Mouse (Mus musculus): ENCODE data around the gene Slc25a22. TPM values are rescaled to one million over a fixed set of nuclear protein-coding genes. Genes with fewer than 3 reads are reported as not detected.
"Not testable (repeated sequence)": the region's sequence is repeated elsewhere in the genome, so short reads cannot be mapped to it uniquely, and the experiment has no call there.

Gene Slc25a22
- total RNA-seq, 1 experiment from 2014 or later, result 11.1 TPM

DNA sequence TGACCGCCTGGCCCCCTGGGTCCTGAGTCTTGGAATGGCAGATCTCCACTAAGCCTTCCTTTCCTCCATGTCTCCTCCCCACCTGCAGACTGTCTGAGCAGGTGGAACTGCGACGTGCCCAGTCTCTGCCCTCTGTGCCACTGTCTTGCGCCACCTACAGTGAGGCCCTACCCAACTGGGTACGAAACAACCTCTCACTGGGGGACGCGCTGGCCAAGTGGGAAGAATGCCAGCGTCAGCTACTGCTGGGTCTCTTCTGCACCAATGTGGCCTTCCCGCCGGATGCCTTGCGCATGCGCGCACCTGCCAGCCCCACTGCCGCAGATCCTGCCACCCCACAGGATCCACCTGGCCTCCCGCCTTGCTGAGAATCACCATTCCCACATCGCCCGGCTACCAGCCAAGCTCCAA lies 21.6 kb upstream of the Slc25a22 start:
- no peak for ATAC-seq (replicated peaks; ENCODE audit: low read depth, poor library complexity, severe bottlenecking)

DNA sequence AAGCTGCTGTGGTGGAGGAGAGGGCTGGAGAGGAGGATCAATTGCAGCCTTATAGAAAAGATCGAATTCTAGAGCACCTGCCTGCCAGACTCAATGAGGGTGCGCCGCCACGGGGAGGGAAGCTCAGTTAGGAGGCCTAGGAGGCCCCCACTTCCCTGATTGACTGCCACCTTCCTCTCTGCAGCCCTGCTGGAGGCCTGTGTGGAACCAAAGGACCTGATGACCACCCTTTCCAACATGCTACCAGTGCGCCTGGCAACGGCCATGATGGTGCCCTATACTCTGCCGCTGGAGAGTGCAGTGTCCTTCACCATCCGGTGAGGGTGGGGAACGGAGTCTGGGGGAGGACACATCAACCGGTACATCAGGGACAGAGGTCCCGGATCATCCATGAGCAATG lies 21.0 kb upstream of the Slc25a22 start:
- ATAC-seq (replicated peaks; ENCODE audit: low read depth, poor library complexity, severe bottlenecking), result no peak

GRCm38 (mm10) chr7:141457986-141458660 lies 20.4 kb upstream of the Slc25a22 start:
- no peak for ATAC-seq (replicated peaks; ENCODE audit: low read depth, poor library complexity, severe bottlenecking)

GRCm38 (mm10) chr7:141457236-141457635 lies 19.5 kb upstream of the Slc25a22 start:
- no peak for ATAC-seq (replicated peaks; ENCODE audit: low read depth, poor library complexity, severe bottlenecking)

- no peak for ATAC-seq (replicated peaks; ENCODE audit: low read depth, poor library complexity, severe bottlenecking)
Observed at GRCm38 (mm10) chr7:141456739-141457138, 19.0 kb upstream of the Slc25a22 start.

- peak; percentile 51 for ATAC-seq (replicated peaks; ENCODE audit: low read depth, poor library complexity, severe bottlenecking)
Observed at GRCm38 (mm10) chr7:141455610-141456314, 18.1 kb upstream of the Slc25a22 start.

- peak; percentile 80 for ATAC-seq (replicated peaks; ENCODE audit: low read depth, poor library complexity, severe bottlenecking)
Observed at GRCm38 (mm10) chr7:141454967-141455551, 17.4 kb upstream of the Slc25a22 start, which contains the start of gene Pnpla2. Gene Pnpla2, plus strand, starts transcription at chr7:141455198.

DNA sequence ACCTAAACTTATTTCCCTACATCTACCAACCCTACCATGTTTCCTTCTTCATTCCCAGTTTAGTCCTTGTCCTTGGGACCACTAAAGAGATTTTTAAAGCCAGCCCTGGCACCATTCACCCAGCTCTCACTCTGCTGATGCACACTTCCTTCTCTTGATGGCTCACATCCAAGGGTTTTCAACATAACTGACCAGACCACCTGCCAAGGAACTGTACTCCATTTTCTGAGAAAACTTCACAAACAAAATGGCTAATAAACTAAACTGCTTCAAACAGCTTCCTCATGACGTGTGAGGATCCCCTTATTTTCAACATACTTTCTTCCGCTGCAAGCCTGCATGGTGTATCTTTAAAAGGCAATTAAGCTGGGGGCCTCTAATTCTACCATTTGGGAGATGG lies 15.9 kb upstream of the Slc25a22 start:
- no peak for ATAC-seq (replicated peaks; ENCODE audit: low read depth, poor library complexity, severe bottlenecking)

GRCm38 (mm10) chr7:141451928-141452327 lies 14.2 kb upstream of the Slc25a22 start:
- ATAC-seq (replicated peaks; ENCODE audit: low read depth, poor library complexity, severe bottlenecking), result no peak

- ATAC-seq (replicated peaks; ENCODE audit: low read depth, poor library complexity, severe bottlenecking), result peak; percentile 82
Observed at GRCm38 (mm10) chr7:141447110-141447991, 9.7 kb upstream of the Slc25a22 start, which contains the start of gene Rplp2. Gene Rplp2, plus strand, starts transcription at chr7:141447370.

DNA sequence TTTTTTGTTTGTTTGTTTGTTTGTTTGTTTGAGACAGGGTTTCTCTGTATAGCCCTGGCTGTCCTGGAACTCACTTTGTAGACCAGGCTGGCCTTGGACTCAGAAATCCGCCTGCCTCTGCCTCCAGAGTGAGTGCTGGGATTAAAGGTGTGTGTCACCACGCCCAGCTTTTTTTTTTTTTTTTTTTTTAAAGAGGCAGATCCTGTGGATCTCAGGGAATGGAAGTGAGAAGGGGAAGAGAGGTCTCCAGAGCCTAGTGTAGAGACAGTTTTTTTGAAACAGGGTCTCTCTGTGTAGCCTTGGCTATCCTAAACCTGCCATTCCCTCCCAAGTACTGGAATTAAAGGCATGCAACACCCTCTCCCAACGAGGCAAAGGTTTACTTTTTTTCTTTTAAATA lies 8.7 kb upstream of the Slc25a22 start:
- ATAC-seq (replicated peaks; ENCODE audit: low read depth, poor library complexity, severe bottlenecking), result not testable (repeated sequence)

- peak; percentile 48 for ATAC-seq (replicated peaks; ENCODE audit: low read depth, poor library complexity, severe bottlenecking)
Observed at GRCm38 (mm10) chr7:141443828-141444237, 6.1 kb upstream of the Slc25a22 start, which contains the start of gene Pidd1. Gene Pidd1, minus strand, starts transcription at chr7:141444025.

- ATAC-seq (replicated peaks; ENCODE audit: low read depth, poor library complexity, severe bottlenecking), result peak; percentile 48
Observed at GRCm38 (mm10) chr7:141443081-141443821, 5.6 kb upstream of the Slc25a22 start.

DNA sequence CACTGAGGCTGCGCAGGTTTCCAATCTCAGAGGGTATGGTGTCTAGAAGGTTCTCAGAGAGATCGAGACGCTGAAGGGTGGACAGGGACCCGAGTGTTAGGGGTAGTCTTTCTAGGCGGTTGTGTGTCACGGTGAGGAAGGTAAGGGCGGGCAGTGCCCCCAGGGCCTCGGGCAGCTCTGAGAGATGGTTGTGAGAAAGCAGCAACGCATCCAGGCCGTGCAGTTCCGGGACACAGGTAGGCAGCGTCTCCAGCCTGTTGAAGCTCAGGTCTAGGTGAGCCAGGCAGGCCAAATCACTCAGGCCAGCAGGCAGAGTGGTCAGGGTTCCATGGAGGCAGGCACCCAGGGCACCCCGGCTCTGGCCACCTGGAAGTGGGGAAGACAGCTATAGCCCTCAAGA lies 4.5 kb upstream of the Slc25a22 start:
- no peak for ATAC-seq (replicated peaks; ENCODE audit: low read depth, poor library complexity, severe bottlenecking)

- no peak for ATAC-seq (replicated peaks; ENCODE audit: low read depth, poor library complexity, severe bottlenecking)
Observed at GRCm38 (mm10) chr7:141441460-141441859, 3.8 kb upstream of the Slc25a22 start.

DNA sequence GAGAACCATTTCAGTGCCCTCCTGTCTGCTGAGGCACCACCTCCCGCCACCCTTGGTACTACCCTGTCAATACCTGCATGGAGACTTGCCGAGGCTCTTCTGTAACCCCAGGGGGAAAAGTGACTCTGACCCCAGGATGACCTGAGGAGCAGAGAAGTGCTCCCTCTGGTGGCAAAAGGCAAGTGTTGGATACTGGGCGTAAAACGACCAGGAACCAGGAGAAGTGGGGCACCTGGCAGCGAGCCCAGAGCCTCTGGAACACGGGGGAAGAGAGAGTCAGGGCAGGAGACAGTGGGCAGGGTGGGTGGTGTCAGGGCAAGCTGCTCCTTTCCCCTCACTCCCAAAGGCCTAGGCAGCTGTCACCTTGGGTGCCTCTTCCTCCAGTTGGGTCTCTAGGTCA lies 2.9 kb upstream of the Slc25a22 start:
- no peak for ATAC-seq (replicated peaks; ENCODE audit: low read depth, poor library complexity, severe bottlenecking)

DNA sequence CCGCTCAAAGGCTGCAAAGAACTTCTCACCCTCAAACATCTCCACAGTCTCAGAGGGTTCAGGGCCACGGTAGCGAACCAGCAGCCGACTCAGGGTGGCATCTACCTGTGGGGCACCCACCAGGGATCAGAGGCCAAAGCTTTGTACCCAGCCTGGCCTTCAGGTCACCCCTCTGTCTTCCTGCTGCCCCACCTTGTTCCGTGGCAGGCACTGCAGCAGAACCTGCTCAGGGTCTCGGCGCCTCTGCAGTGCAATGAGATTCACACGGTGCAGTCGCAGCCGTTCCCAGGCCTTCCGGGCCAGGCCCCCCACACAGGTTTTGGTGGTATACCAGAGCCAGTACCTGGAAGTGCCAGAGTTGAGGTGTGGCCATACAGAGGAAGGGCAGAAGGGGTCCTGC lies 2.1 kb upstream of the Slc25a22 start:
- ATAC-seq (replicated peaks; ENCODE audit: low read depth, poor library complexity, severe bottlenecking), result no peak

- ATAC-seq (replicated peaks; ENCODE audit: low read depth, poor library complexity, severe bottlenecking), result no peak
Observed at GRCm38 (mm10) chr7:141439140-141439679, 1.5 kb upstream of the Slc25a22 start.
